Comparison of ENCODE assay signal across 8 mouse cellular contexts in the genomic region with DNA sequence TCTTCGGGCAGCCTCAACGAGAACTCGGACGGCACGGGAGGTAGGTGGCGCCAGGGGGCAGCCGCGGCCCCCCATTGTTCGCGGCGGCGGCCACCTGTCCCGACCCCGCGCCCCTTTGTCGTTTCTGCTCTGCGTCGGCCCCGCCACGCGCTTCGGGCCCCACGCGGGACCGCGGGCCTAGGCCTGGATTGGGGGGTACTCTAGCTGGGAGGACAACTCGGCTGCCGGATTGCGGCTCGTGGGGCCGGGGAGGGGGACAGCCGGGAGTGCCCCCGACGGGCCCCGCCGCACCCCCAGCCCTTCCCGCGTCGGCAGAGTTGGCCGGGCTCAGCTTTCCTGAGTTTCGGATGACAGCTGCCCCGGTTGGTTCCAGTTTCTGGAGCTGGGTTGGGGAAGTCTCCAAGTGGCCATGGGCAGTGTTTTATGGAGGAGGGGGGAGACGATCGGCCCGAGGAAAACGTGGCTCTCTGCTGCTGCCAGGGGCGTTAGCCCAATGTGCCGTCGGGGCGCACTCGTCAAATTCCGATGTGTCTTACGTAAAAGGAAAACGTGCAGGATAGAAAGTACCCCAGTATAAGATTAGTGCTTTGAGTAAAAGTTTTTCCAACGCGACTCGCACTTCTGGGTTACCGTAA. TPM values are rescaled to one million over a fixed set of nuclear protein-coding genes. Genes with fewer than 3 reads are reported as not detected.
DNase-seq lines count a peak whose midpoint lies in the region; ATAC-seq lines count a peak whose summit lies in the region.

No protein-coding gene starts in this region.

- no peaks in the 10 kb centered on the region for H3K9me3 ChIP-seq in liver, embryonic 15.5 days (replicated peaks)
- no peaks in the 10 kb centered on the region for H3K9me3 ChIP-seq in neural tube, embryonic 13.5 days

- peak overlapping the region; percentile 85 for H3K4me3 ChIP-seq in liver, embryonic 15.5 days (replicated peaks)
- peak overlapping the region; percentile 89 for H3K4me3 ChIP-seq in neural tube, embryonic 13.5 days

- H3K4me1 ChIP-seq in liver, embryonic 15.5 days (replicated peaks): peaks cover 24% of the 10 kb centered on the region
- H3K4me1 ChIP-seq in neural tube, embryonic 13.5 days (replicated peaks): peaks cover 29% of the 10 kb centered on the region

- peak overlapping the region; percentile 99 for H3K4me2 ChIP-seq in liver, embryonic 15.5 days
- H3K4me2 ChIP-seq in neural tube, embryonic 13.5 days: peak overlapping the region; percentile 76

- H3K9ac ChIP-seq in liver, embryonic 15.5 days: peak overlapping the region; percentile 87
- peak overlapping the region; percentile 92 for H3K9ac ChIP-seq in neural tube, embryonic 13.5 days

- intact Hi-C loops in gastrocnemius, postnatal 14 days (cut with DNase I; ENCODE audit: low total_unique reads): loop anchor here (10.0 kb wide), 1 partner anchor 69 kb away; no protein-coding TSS in a partner anchor

- H3K27ac ChIP-seq in liver, embryonic 15.5 days (replicated peaks): peak overlapping the region; percentile 83
- peak overlapping the region; percentile 99 for H3K27ac ChIP-seq in neural tube, embryonic 13.5 days (replicated peaks)

- peak; percentile 44 for DNase-seq in thymus, postnatal 0 days (ENCODE audit: low spot score)
- DNase-seq in thymus, postnatal 10 days (ENCODE audit: low spot score in 2 of 2): no peak
- peak; percentile 26 for DNase-seq in brain, adult 2 months (ENCODE audit: low read depth, low spot score)
- peak; percentile 63 for DNase-seq in gastrocnemius, postnatal 14 days
- no peak for DNase-seq in spleen, adult 18-20 months

- peak; percentile 17 for ATAC-seq in inflammation-experienced regulatory T-cells, adult 6 months
- ATAC-seq in liver, embryonic 15.5 days (ENCODE audit: insufficient read depth): peak; percentile 2; the same call in 1 of the 2 replicates
- peak; percentile 59 for ATAC-seq in neural tube, embryonic 13.5 days (ENCODE audit: low read depth)

- H3K27me3 ChIP-seq in liver, embryonic 15.5 days: peaks cover 53% of the 10 kb centered on the region
- H3K27me3 ChIP-seq in neural tube, embryonic 13.5 days: no peaks in the 10 kb centered on the region

- WGBS in liver, embryonic 15.5 days (ENCODE audit: insufficient replicate concordance): under 1% methylated on average over 58 of the region's 58 CpGs
- under 1% methylated on average over 54 of the region's 58 CpGs for WGBS in neural tube, embryonic 13.5 days

- H3K36me3 ChIP-seq in liver, embryonic 15.5 days (replicated peaks): no peaks in the 10 kb centered on the region
- H3K36me3 ChIP-seq in neural tube, embryonic 13.5 days: no peaks in the 10 kb centered on the region

RNA-seq across cellular contexts. Expression of gene Ubtd2, which starts 0.5 kb away (rescaled TPM):
- 15.4 and 16.1 TPM in 2 replicates for polyA plus RNA-seq in thymus, postnatal 0 days (2015; fragmentation: Nextera tagmentation; extraction: Ambion mirVana)
- total RNA-seq in gastrocnemius, postnatal 14 days (2021): 10 to 100 TPM; 18.9 to 21.4 TPM
- polyA plus RNA-seq in inflammation-experienced regulatory T-cells, adult 6 months (2017; shearing (Covaris generic)): 1 to 10 TPM; 2.1 to 3.7 (median 2.9) TPM
- 3.9 and 4.8 TPM in 2 replicates for polyA plus RNA-seq in liver, embryonic 15.5 days (2015; fragmentation: Nextera tagmentation; extraction: Ambion mirVana)
- 46.8 and 54.8 TPM in 2 replicates for polyA plus RNA-seq in neural tube, embryonic 13.5 days (2015; fragmentation: Nextera tagmentation; extraction: Ambion mirVana)

Comparison
In these comparisons a context has a peak if more than half of its experiments do, and no peak if none do; other contexts are left out.
1. DNase-seq: peak in thymus, postnatal 0 days (single experiment), brain, adult 2 months (single experiment) and gastrocnemius, postnatal 14 days (single experiment); none in thymus, postnatal 10 days (0 of 2) and spleen, adult 18-20 months (0 of 2).
2. ATAC-seq: peak in every context shown above with its lines; median percentile 59 in neural tube, embryonic 13.5 days; 17 in inflammation-experienced regulatory T-cells, adult 6 months; 2 in liver, embryonic 15.5 days.